Mouse (Mus musculus) small intestine, adult 2 months (tissue): ENCODE data around the gene Gm17359. TPM values are rescaled to one million over a fixed set of nuclear protein-coding genes. Genes with fewer than 3 reads are reported as not detected.

Experiments used
- H3K27ac ChIP-seq: fragments of 200-500 bp; 2 replicates; pipeline ENCODE4 v1.5.1; 2012; ENCODE audit warnings: low read depth, low read length, control low read depth, inconsistent platforms; ENCODE audit not compliant: insufficient read depth
- H3K27me3 ChIP-seq: fragments of 200-500 bp; 2 replicates; pipeline ENCODE4 v1.6.1; 2012; ENCODE audit warnings: mild to moderate bottlenecking, moderate library complexity, low read length, inconsistent platforms; ENCODE audit not compliant: control insufficient read depth, insufficient read depth
- H3K36me3 ChIP-seq: fragments of 200-500 bp; 2 replicates; pipeline ENCODE4 v1.6.1; 2012; ENCODE audit warnings: mild to moderate bottlenecking, low read length, control low read depth, inconsistent platforms; ENCODE audit not compliant: control insufficient read depth, insufficient read depth
- H3K4me1 ChIP-seq: fragments of 200-500 bp; 2 replicates; pipeline ENCODE4 v1.6.1; 2012; ENCODE audit warnings: low read length, inconsistent platforms, mixed read lengths; ENCODE audit not compliant: control insufficient read depth, insufficient read depth, insufficient read length
- H3K4me3 ChIP-seq: fragments of 200-500 bp; 2 replicates; pipeline ENCODE4 v1.5.1; 2012; ENCODE audit warnings: low read depth, mild to moderate bottlenecking, control low read depth, inconsistent platforms, low read length, moderate library complexity
- CTCF ChIP-seq: fragments of 200-500 bp; IDR thresholded peaks from 2 replicates; pipeline ENCODE4 v1.5.1; 2012; ENCODE audit warnings: low read depth, mild to moderate bottlenecking, control low read depth, inconsistent platforms, low read length, moderate library complexity, mixed read lengths; ENCODE audit not compliant: insufficient replicate concordance, insufficient read length; ENCODE audit errors: extremely low read depth
- POLR2A ChIP-seq: fragments of 200-500 bp; IDR thresholded peaks from 2 replicates; pipeline ENCODE4 v1.6.1; 2012; ENCODE audit warnings: low read depth, mild to moderate bottlenecking, control low read depth, inconsistent platforms, low read length, moderate library complexity
- WGBS: fragments of 180-500 bp; shearing (Covaris S2); methylation state at CpG from one replicate; pipeline ENCODE4 v1.1.7; 2018; 5-methylcytosine and 5-hydroxymethylcytosine counted together
- polyA plus RNA-seq: library from polyadenylated mRNA; depleted of rRNA; stranded (reverse); fragments of >200 nt; gene quantifications from 2 replicates; pipeline ENCODE4 v1.2.3, GENCODE M21; 2012

Gene Gm17359
- polyA plus RNA-seq, 1 experiment, result not detected

- Histone ChIP-seq H3K27ac (no peak overlapping the region), H3K4me1 (peaks cover 8% of the 10 kb centered on the region; the same call in 1 of the 2 replicates), H3K27me3 (no peaks in the 10 kb centered on the region), H3K4me3 (no peak overlapping the region), H3K36me3 (no peaks in the 10 kb centered on the region)
- TF ChIP-seq CTCF (no peak), POLR2A (no peak)
- WGBS, result 85% methylated on average over 3 of the region's 3 CpGs
Observed at GRCm38 (mm10) chr3:79296586-79296985, 39.9 kb upstream of the Gm17359 start.

- H3K36me3 ChIP-seq, result no peaks in the 10 kb centered on the region
- no peak overlapping the region for H3K27ac ChIP-seq
- H3K27me3 ChIP-seq, result no peaks in the 10 kb centered on the region
- H3K4me1 ChIP-seq, result peaks cover 8% of the 10 kb centered on the region; the same call in 1 of the 2 replicates
- WGBS, result 89% methylated on average over 4 of the region's 4 CpGs
- H3K4me3 ChIP-seq, result no peak overlapping the region
- TF ChIP-seq POLR2A, result no peak
- TF ChIP-seq CTCF, result no peak
Observed at GRCm38 (mm10) chr3:79297281-79297680, 39.2 kb upstream of the Gm17359 start.

GRCm38 (mm10) chr3:79299401-79299800 is 37.1 kb upstream of the Gm17359 start:
- no peaks in the 10 kb centered on the region for H3K27me3 ChIP-seq
- TF ChIP-seq POLR2A (no peak), CTCF (no peak)
- 84% methylated on average over 15 of the region's 15 CpGs for WGBS
- no peak overlapping the region for H3K4me3 ChIP-seq
- no peak overlapping the region for H3K27ac ChIP-seq
- H3K4me1 ChIP-seq, result peaks cover 6% of the 10 kb centered on the region; the same call in 1 of the 2 replicates
- H3K36me3 ChIP-seq, result no peaks in the 10 kb centered on the region

- Histone ChIP-seq H3K4me1 (no peaks in the 10 kb centered on the region), H3K27ac (no peak overlapping the region), H3K4me3 (no peak overlapping the region), H3K36me3 (no peaks in the 10 kb centered on the region), H3K27me3 (no peaks in the 10 kb centered on the region)
- WGBS, result 86% methylated on average over 4 of the region's 4 CpGs
- TF ChIP-seq POLR2A, result no peak
- no peak for TF ChIP-seq CTCF
Observed at GRCm38 (mm10) chr3:79308605-79309004, 27.9 kb upstream of the Gm17359 start.

- H3K27me3 ChIP-seq, result no peaks in the 10 kb centered on the region
- H3K4me3 ChIP-seq, result no peak overlapping the region
- H3K4me1 ChIP-seq, result no peaks in the 10 kb centered on the region
- no peak for TF ChIP-seq CTCF
- no peak overlapping the region for H3K27ac ChIP-seq
- 79% methylated on average over 7 of the region's 7 CpGs for WGBS
- H3K36me3 ChIP-seq, result no peaks in the 10 kb centered on the region
Observed at GRCm38 (mm10) chr3:79310184-79310583, 26.3 kb upstream of the Gm17359 start.

GRCm38 (mm10) chr3:79311895-79312294 is 24.6 kb upstream of the Gm17359 start:
- Histone ChIP-seq H3K27ac (no peak overlapping the region), H3K36me3 (no peaks in the 10 kb centered on the region), H3K27me3 (no peaks in the 10 kb centered on the region), H3K4me3 (no peak overlapping the region), H3K4me1 (no peaks in the 10 kb centered on the region)
- TF ChIP-seq CTCF (no peak), POLR2A (no peak)

DNA sequence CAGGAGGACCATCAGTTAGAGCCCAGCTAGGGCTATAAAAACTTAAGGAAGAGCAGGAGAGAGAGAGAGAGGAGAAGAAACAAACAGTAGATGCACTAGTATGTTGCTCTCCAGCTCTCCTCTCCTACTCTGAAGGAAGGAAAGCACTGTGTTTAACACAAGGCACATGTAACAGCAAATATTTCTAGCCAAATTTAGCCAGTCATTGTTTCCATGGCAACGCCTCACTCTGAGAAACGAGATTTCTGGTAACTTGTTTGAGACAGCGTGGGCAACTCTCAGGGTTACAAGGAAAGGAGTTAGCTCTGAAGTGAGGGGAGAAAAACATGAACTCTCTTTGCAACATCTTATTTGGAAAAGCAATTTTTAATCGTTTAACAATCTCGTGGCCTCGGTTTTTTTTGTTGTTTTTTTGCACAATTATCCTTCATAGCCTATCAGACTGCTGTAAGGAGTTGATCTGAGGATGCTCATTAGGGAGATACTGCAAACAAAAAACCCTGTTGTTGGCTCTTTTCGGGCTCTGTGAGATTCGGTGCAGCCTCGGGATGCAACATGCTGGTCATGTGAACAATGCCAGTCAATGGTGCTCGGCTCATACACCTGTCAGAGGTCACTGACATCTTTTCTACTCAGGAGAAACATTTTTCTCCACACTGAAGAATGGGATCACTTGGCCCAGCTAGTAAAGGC is 22.3 kb upstream of the Gm17359 start:
- Histone ChIP-seq H3K27me3 (no peaks in the 10 kb centered on the region), H3K4me1 (no peaks in the 10 kb centered on the region), H3K27ac (no peak overlapping the region), H3K36me3 (no peaks in the 10 kb centered on the region), H3K4me3 (no peak overlapping the region)
- 59% methylated on average over 10 of the region's 10 CpGs for WGBS
- TF ChIP-seq POLR2A (no peak), CTCF (no peak)
